ENCODE assay signal across 20 mouse cellular contexts in genomic region chr9:31191543-31191942, GRCm38 (mm10). TPM values are rescaled to one million over a fixed set of nuclear protein-coding genes. Genes with fewer than 3 reads are reported as not detected.
DNase-seq lines count a peak whose midpoint lies in the region; ATAC-seq lines count a peak whose summit lies in the region.
"Had no signal": no experiment of that assay in that cellular context is flagged by ENCODE, and none has a peak within 500 bp of the region (broad histone marks: within the 10 kb centered on the region; RNA-seq: fewer than 3 reads in every experiment).

No protein-coding gene starts in this region.

- peaks cover 16% of the 10 kb centered on the region for H3K4me1 ChIP-seq in lung, embryonic 16.5 days (replicated peaks; ENCODE audit: control insufficient read depth, insufficient read depth, low read length)
- 0 out of 2 replicates have a peak, but pooled peaks cover 6% of the 10 kb centered on the region for H3K4me1 ChIP-seq in liver, embryonic 11.5 days (replicated peaks; ENCODE audit: control insufficient read depth, insufficient read depth, low read length)
- H3K4me1 ChIP-seq in intestine, embryonic 16.5 days (ENCODE audit: control insufficient read depth, insufficient read depth, low read length): no peaks in the 10 kb centered on the region; the same call in 1 of the 2 replicates

- no peaks in the 10 kb centered on the region for H3K9me3 ChIP-seq in lung, embryonic 16.5 days (ENCODE audit: control insufficient read depth, low read length)
- no peaks in the 10 kb centered on the region for H3K9me3 ChIP-seq in liver, embryonic 11.5 days (ENCODE audit: control insufficient read depth, low read length)
- H3K9me3 ChIP-seq in intestine, embryonic 16.5 days (ENCODE audit: control insufficient read depth, low read length): 0 out of 2 replicates have a peak, but pooled peaks cover 3% of the 10 kb centered on the region
- H3K9me3 ChIP-seq: forebrain, embryonic 12.5 days; heart, embryonic 12.5 days; hindbrain, embryonic 15.5 days had no signal

- peaks cover 4% of the 10 kb centered on the region; the same call in 1 of the 2 replicates for H3K36me3 ChIP-seq in lung, embryonic 16.5 days (ENCODE audit: control insufficient read depth, insufficient read depth, low read length)
- H3K36me3 ChIP-seq in liver, embryonic 11.5 days (ENCODE audit: control insufficient read depth, insufficient read depth, low read length): peaks cover 5% of the 10 kb centered on the region
- H3K36me3 ChIP-seq in intestine, embryonic 16.5 days (ENCODE audit: control insufficient read depth, insufficient read depth, low read length): peaks cover 6% of the 10 kb centered on the region; the same call in 1 of the 2 replicates
- H3K36me3 ChIP-seq: hindbrain, embryonic 15.5 days had no signal

- no peak overlapping the region for H3K4me2 ChIP-seq in lung, embryonic 16.5 days (ENCODE audit: low read depth, low read length)
- H3K4me2 ChIP-seq in liver, embryonic 11.5 days: no peak overlapping the region
- H3K4me2 ChIP-seq in intestine, embryonic 16.5 days (ENCODE audit: low read depth, low read length): no peak overlapping the region
- H3K4me2 ChIP-seq: embryonic facial prominence, embryonic 13.5 days; forebrain, embryonic 12.5 days; heart, embryonic 12.5 days; hindbrain, embryonic 15.5 days had no signal

- no peak overlapping the region for H3K9ac ChIP-seq in lung, embryonic 16.5 days (ENCODE audit: low read length)
- no peak overlapping the region for H3K9ac ChIP-seq in liver, embryonic 11.5 days (ENCODE audit: low read depth, low read length)
- H3K9ac ChIP-seq in intestine, embryonic 16.5 days (ENCODE audit: low read depth, low read length): no peak overlapping the region
- H3K9ac ChIP-seq: embryonic facial prominence, embryonic 13.5 days; forebrain, embryonic 12.5 days; heart, embryonic 12.5 days; hindbrain, embryonic 15.5 days had no signal

- no peak overlapping the region for H3K4me3 ChIP-seq in lung, embryonic 16.5 days (ENCODE audit: low read length)
- H3K4me3 ChIP-seq in liver, embryonic 11.5 days (ENCODE audit: low read depth, low read length): no peak overlapping the region
- H3K4me3 ChIP-seq in intestine, embryonic 16.5 days (ENCODE audit: low read length): no peak overlapping the region
- H3K4me3 ChIP-seq: embryonic facial prominence, embryonic 13.5 days; forebrain, embryonic 12.5 days; heart, embryonic 12.5 days; hindbrain, embryonic 15.5 days had no signal

- 0 out of 2 replicates have a peak, but pooled peaks have one; percentile 26 for ATAC-seq in lung, embryonic 16.5 days (ENCODE audit: low read depth)
- ATAC-seq in liver, embryonic 11.5 days (replicated peaks; ENCODE audit: low FRiP score): no peak; the same call in 1 of the 2 replicates
- ATAC-seq in intestine, embryonic 16.5 days: no peak
- ATAC-seq: activated CD4-positive, CD25-positive, alpha-beta regulatory T cell, adult 4 months; CD4-positive, CD25-positive, alpha-beta regulatory T cell, adult 4 months; forebrain, embryonic 16.5 days; intestine, postnatal 0 days had no signal

- 59% methylated on average over 7 of the region's 7 CpGs for WGBS in lung, embryonic 16.5 days
- WGBS in liver, embryonic 11.5 days: 77% methylated on average over 7 of the region's 7 CpGs
- 60% methylated on average over 7 of the region's 7 CpGs for WGBS in intestine, embryonic 16.5 days

- DNase-seq in embryo, embryonic 10 days (ENCODE audit: low spot score): peak; percentile 8
- no peak for DNase-seq in embryo, embryonic 11 days
- no peak for DNase-seq in lung, postnatal 4 days
- peak; percentile 26 for DNase-seq in liver, embryonic 11.5 days (ENCODE audit: low spot score)
- DNase-seq in B cell, adult 2 months: no peak
- DNase-seq: adrenal gland, postnatal 25 days; cerebellum, adult 11 months; cerebellum, adult 8-10 months; cerebellum, postnatal 14 days; gastrocnemius, postnatal 10 days had no signal

- H3K27ac ChIP-seq in lung, embryonic 16.5 days (ENCODE audit: low read length): no peak overlapping the region
- no peak overlapping the region for H3K27ac ChIP-seq in liver, embryonic 11.5 days (ENCODE audit: low read depth, low read length)
- H3K27ac ChIP-seq in intestine, embryonic 16.5 days (ENCODE audit: low read length): no peak overlapping the region
- H3K27ac ChIP-seq: embryonic facial prominence, embryonic 13.5 days; forebrain, embryonic 12.5 days; hindbrain, embryonic 15.5 days had no signal

- no peaks in the 10 kb centered on the region for H3K27me3 ChIP-seq in lung, embryonic 16.5 days (ENCODE audit: control insufficient read depth, insufficient read depth, low read depth, low read length)
- no peaks in the 10 kb centered on the region for H3K27me3 ChIP-seq in liver, embryonic 11.5 days (replicated peaks; ENCODE audit: control insufficient read depth, insufficient read depth, low read length)
- H3K27me3 ChIP-seq in intestine, embryonic 16.5 days (replicated peaks; ENCODE audit: control insufficient read depth, insufficient read depth, low read length): no peaks in the 10 kb centered on the region
- H3K27me3 ChIP-seq: embryonic facial prominence, embryonic 13.5 days; forebrain, embryonic 12.5 days; heart, embryonic 12.5 days; hindbrain, embryonic 15.5 days had no signal

RNA-seq across cellular contexts. Expression of gene Aplp2, which starts 20.1 kb away (rescaled TPM):
- 506 and 518 TPM in 2 replicates for polyA plus RNA-seq in lung, embryonic 16.5 days (2015; fragmentation: Nextera tagmentation; extraction: Ambion mirVana)
- 256 and 297 TPM in 2 replicates for polyA plus RNA-seq in liver, embryonic 11.5 days (2014; fragmentation: Nextera tagmentation; extraction: Ambion mirVana)
- polyA plus RNA-seq in intestine, embryonic 16.5 days (2015; fragmentation: Nextera tagmentation; extraction: Ambion mirVana): 203 and 204 TPM in 2 replicates

RNA-seq across cellular contexts. Expression of gene St14, which starts 59.9 kb away (rescaled TPM):
- 58.3 and 58.6 TPM in 2 replicates for polyA plus RNA-seq in lung, embryonic 16.5 days (2015; fragmentation: Nextera tagmentation; extraction: Ambion mirVana)
- polyA plus RNA-seq in liver, embryonic 11.5 days (2014; fragmentation: Nextera tagmentation; extraction: Ambion mirVana): 1.4 and 1.5 TPM in 2 replicates
- polyA plus RNA-seq in intestine, embryonic 16.5 days (2015; fragmentation: Nextera tagmentation; extraction: Ambion mirVana): 91.4 and 96.6 TPM in 2 replicates

Comparison
In these comparisons a context has a peak if more than half of its experiments do, and no peak if none do; other contexts are left out.
1. DNase-seq: peak in embryo, embryonic 10 days (single experiment) and liver, embryonic 11.5 days (single experiment); none in embryo, embryonic 11 days (single experiment), lung, postnatal 4 days (0 of 2) and B cell, adult 2 months (0 of 2).
2. RNA of gene St14, which starts 59.9 kb away (polyA plus RNA-seq): 91.4 to 96.6 TPM in intestine, embryonic 16.5 days and 58.3 to 58.6 TPM in lung, embryonic 16.5 days; 1.4 to 1.5 TPM in liver, embryonic 11.5 days; every median in the first group is over 10 times any median in the second.